ENCODE assay signal across 8 mouse cellular contexts in the genomic region with DNA sequence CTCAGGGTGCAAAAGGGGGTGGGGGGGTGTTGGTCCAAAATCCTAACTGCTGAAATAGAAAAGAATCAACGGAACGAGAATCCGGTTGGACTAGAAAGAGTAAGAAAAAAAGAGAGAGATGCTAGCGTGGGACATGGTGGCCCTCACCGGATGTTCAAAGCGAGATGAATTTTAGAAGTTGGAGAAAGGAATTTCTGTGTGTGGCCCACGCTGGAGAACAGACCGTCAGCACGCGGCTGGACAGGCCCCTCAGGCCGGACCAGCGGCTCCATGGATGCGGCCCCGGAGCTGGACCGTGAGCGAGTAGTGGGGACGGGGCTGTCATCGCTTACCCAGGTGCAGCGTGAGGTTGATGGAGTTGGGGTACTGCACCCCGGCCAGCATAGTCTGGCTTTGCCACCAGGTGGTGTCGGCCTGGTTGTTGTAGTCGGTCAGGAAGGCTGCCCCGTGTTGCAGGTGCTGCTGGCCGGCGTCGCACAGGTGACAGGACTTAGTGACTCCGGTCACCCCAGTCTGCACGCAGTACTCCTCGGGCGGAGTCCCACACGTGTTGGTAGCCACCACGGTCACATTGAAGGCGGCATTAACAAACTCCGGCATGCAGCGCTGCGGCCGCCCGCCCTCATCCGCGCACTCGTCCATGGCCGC. TPM values are rescaled to one million over a fixed set of nuclear protein-coding genes. Genes with fewer than 3 reads are reported as not detected.
DNase-seq lines count a peak whose midpoint lies in the region; ATAC-seq and TF ChIP-seq lines count a peak whose summit lies in the region.

No protein-coding gene starts in this region.

- peaks cover 38% of the 10 kb centered on the region for H3K4me1 ChIP-seq in G1E (ENCODE audit: insufficient read depth, low read depth, low read length)
- peaks cover 13% of the 10 kb centered on the region for H3K4me1 ChIP-seq in liver, postnatal 0 days (ENCODE audit: insufficient read depth)
- peaks cover 10% of the 10 kb centered on the region; the same call in 1 of the 2 replicates for H3K4me1 ChIP-seq in neural tube, embryonic 11.5 days (ENCODE audit: control insufficient read depth, insufficient read depth, low read length)

- H3K4me3 ChIP-seq in G1E (ENCODE audit: low read depth, low read length) = peak overlapping the region; percentile 94
- H3K4me3 ChIP-seq in liver, postnatal 0 days (ENCODE audit: low read depth, low read length) = peak overlapping the region; percentile 83
- peak overlapping the region; percentile 93 for H3K4me3 ChIP-seq in neural tube, embryonic 11.5 days (ENCODE audit: low read depth, low read length)

- WGBS in liver, postnatal 0 days (ENCODE audit: insufficient replicate concordance) = under 1% methylated on average over 42 of the region's 42 CpGs
- under 1% methylated on average over 41 of the region's 42 CpGs for WGBS in neural tube, embryonic 11.5 days

- H3K9ac ChIP-seq in liver, postnatal 0 days (replicated peaks) = peak overlapping the region; percentile 79
- peak overlapping the region; percentile 92 for H3K9ac ChIP-seq in neural tube, embryonic 11.5 days (ENCODE audit: low read length)

- peak; percentile 6; the same call in 1 of the 2 replicates for ATAC-seq in G1E (ENCODE audit: extremely low read depth, insufficient number of reproducible peaks, low FRiP score, poor library complexity, severe bottlenecking)
- peak; percentile 43 for ATAC-seq in granulocyte monocyte progenitor cell, adult 5-6 weeks (replicated peaks; ENCODE audit: poor library complexity, severe bottlenecking)
- ATAC-seq in liver, postnatal 0 days = peak; percentile 49
- ATAC-seq in neural tube, embryonic 11.5 days (ENCODE audit: insufficient read depth, low FRiP score, low TSS enrichment) = peak; percentile 60

- H3K4me2 ChIP-seq in liver, postnatal 0 days (ENCODE audit: low read depth, low read length) = peak overlapping the region; percentile 91
- H3K4me2 ChIP-seq in neural tube, embryonic 11.5 days (ENCODE audit: low read depth) = peak overlapping the region; percentile 96

- TF ChIP-seq CTCF in G1E (IDR thresholded peaks at IDR 0.05; ENCODE audit: low read depth, low read length) = no peak
- TF ChIP-seq CTCF in liver, postnatal 0 days (IDR thresholded peaks at IDR 0.05; ENCODE audit: low read depth) = peak; percentile 66

- DNase-seq in 3T3-L1 (ENCODE audit: low read depth, low spot score) (peak; percentile 63), G1E (ENCODE audit: low spot score) (peak; percentile 54)
- peak; percentile 66 for DNase-seq in embryo, embryonic 10 days (ENCODE audit: low spot score)
- peak; percentile 72 for DNase-seq in kidney, adult 9 months
- peak; percentile 72 for DNase-seq in liver, postnatal 0 days
- DNase-seq in neural tube, embryonic 11.5 days (ENCODE audit: low spot score) = peak; percentile 65
- peak; percentile 60 to 67 for DNase-seq in thymus, adult 18-20 months

- H3K27me3 ChIP-seq in G1E (ENCODE audit: insufficient read depth, low read length) = peaks cover 8% of the 10 kb centered on the region; the same call in 1 of the 2 replicates
- H3K27me3 ChIP-seq in liver, postnatal 0 days (ENCODE audit: insufficient read depth, low read length) = peaks cover 4% of the 10 kb centered on the region; the same call in 1 of the 2 replicates
- no peaks in the 10 kb centered on the region for H3K27me3 ChIP-seq in neural tube, embryonic 11.5 days (ENCODE audit: control insufficient read depth, insufficient read depth, low read length)

- peaks cover 28% of the 10 kb centered on the region for H3K36me3 ChIP-seq in G1E (replicated peaks)
- no peaks in the 10 kb centered on the region for H3K36me3 ChIP-seq in liver, postnatal 0 days (replicated peaks; ENCODE audit: insufficient read depth, low read length)
- no peaks in the 10 kb centered on the region for H3K36me3 ChIP-seq in neural tube, embryonic 11.5 days (ENCODE audit: control insufficient read depth, insufficient read depth, low read length)

- H3K27ac ChIP-seq in liver, postnatal 0 days (ENCODE audit: low read depth) = peak overlapping the region; percentile 93
- peak overlapping the region; percentile 82 for H3K27ac ChIP-seq in neural tube, embryonic 11.5 days (ENCODE audit: low read depth, low read length)

- no peaks in the 10 kb centered on the region for H3K9me3 ChIP-seq in G1E (replicated peaks)
- H3K9me3 ChIP-seq in liver, postnatal 0 days (ENCODE audit: low read length) = no peaks in the 10 kb centered on the region
- no peaks in the 10 kb centered on the region for H3K9me3 ChIP-seq in neural tube, embryonic 11.5 days (ENCODE audit: control insufficient read depth, low read length)

- TF ChIP-seq EP300 in liver, postnatal 0 days (IDR thresholded peaks at IDR 0.05; ENCODE audit: low read depth) = no peak

RNA-seq across cellular contexts. Expression of a gene that starts 0.7 kb away (rescaled TPM):
- total RNA-seq in G1E (2014; fragmentation: Nextera tagmentation) (81.0 and 90.6 TPM in 2 replicates), G1E (2017) (20.1 and 26.1 TPM in 2 replicates)
- 14.0 and 19.0 TPM in 2 replicates for polyA plus RNA-seq in G1E (2012)
- total RNA-seq in granulocyte monocyte progenitor cell, adult 5-6 weeks (2014; fragmentation: Nextera tagmentation) = 3.3 and 5.1 TPM in 2 replicates
- 2.7 and 5.2 TPM in 2 replicates for total RNA-seq in granulocyte monocyte progenitor cell, adult 5-6 weeks (2017)
- polyA plus RNA-seq in liver, postnatal 0 days (2015; fragmentation: Nextera tagmentation; extraction: Ambion mirVana) = 9.6 and 11.5 TPM in 2 replicates
- 37.0 and 41.0 TPM in 2 replicates for polyA plus RNA-seq in neural tube, embryonic 11.5 days (2014; fragmentation: Nextera tagmentation; extraction: Ambion mirVana)

Comparison
In these comparisons a context has a peak if more than half of its experiments do, and no peak if none do; other contexts are left out.
1. Peak in every context shown above with its lines: DNase-seq, ATAC-seq, H3K4me3 ChIP-seq and H3K27ac ChIP-seq.
2. ATAC-seq: peak in every context shown above with its lines; median percentile 60 in neural tube, embryonic 11.5 days; 49 in liver, postnatal 0 days; 43 in granulocyte monocyte progenitor cell, adult 5-6 weeks; 6 in G1E.